Mouse (Mus musculus) stomach, postnatal 0 days (tissue): ENCODE data around the gene Stc2. TPM values are rescaled to one million over a fixed set of nuclear protein-coding genes. Genes with fewer than 3 reads are reported as not detected.

Experiments
- ATAC-seq: fragments of 200-750 bp; cut with Nextera tagmentation; 2 replicates; pipeline ENCODE4 v1.8.0; 2017; ENCODE audit not compliant: low FRiP score, low TSS enrichment
- DNase-seq: peaks from one replicate; pipeline ENCODE4 v3.0.0-alpha.2; 2016; ENCODE audit warnings: low spot score
- H3K27ac ChIP-seq: fragments of 300-500 bp; sonication (generic); replicated peaks from 2 replicates; pipeline ENCODE4 v1.5.1; 2014; ENCODE audit warnings: mild to moderate bottlenecking, control low read depth
- H3K27me3 ChIP-seq: fragments of 300-500 bp; sonication (generic); 2 replicates; pipeline ENCODE4 v1.6.1; 2014; ENCODE audit warnings: low read length; ENCODE audit not compliant: control insufficient read depth, insufficient read depth
- H3K36me3 ChIP-seq: fragments of 300-500 bp; sonication (generic); 2 replicates; pipeline ENCODE4 v1.6.1; 2014; ENCODE audit warnings: low read length, mixed read lengths; ENCODE audit not compliant: control insufficient read depth, insufficient read depth
- H3K4me1 ChIP-seq: fragments of 300-500 bp; sonication (generic); replicated peaks from 2 replicates; pipeline ENCODE4 v1.6.1; 2014; ENCODE audit warnings: antibody characterized with exemption; ENCODE audit not compliant: control insufficient read depth, insufficient read depth
- H3K4me2 ChIP-seq: fragments of 300-500 bp; sonication (generic); replicated peaks from 2 replicates; pipeline ENCODE4 v1.6.1; 2014; ENCODE audit warnings: low read depth, mild to moderate bottlenecking, control low read depth, moderate library complexity
- H3K4me3 ChIP-seq: fragments of 300-500 bp; sonication (generic); 2 replicates; pipeline ENCODE4 v1.5.1; 2014; ENCODE audit warnings: low read depth, low read length, control low read depth
- H3K9ac ChIP-seq: fragments of 300-500 bp; sonication (generic); 2 replicates; pipeline ENCODE4 v1.6.1; 2014; ENCODE audit warnings: mild to moderate bottlenecking, low read length, control low read depth, mixed read lengths
- H3K9me3 ChIP-seq: fragments of 300-500 bp; sonication (generic); 2 replicates; pipeline ENCODE4 v1.6.1; 2016; ENCODE audit warnings: low read length; ENCODE audit not compliant: control insufficient read depth
- CTCF ChIP-seq: IDR thresholded peaks from 2 replicates; pipeline ENCODE4 v1.5.1; 2016; ENCODE audit warnings: antibody characterized with exemption, low read depth, mild to moderate bottlenecking, moderate library complexity
- EP300 ChIP-seq: optimal IDR thresholded peaks from 2 replicates; pipeline ENCODE3; 2016; ENCODE audit warnings: antibody characterized with exemption
- WGBS: fragments of 180-500 bp; shearing (Covaris S2); extraction: QIAGEN DNeasy Blood & Tissue Kit; methylation state at CpG from one replicate; pipeline ENCODE4 v1.1.7; 2014; 5-methylcytosine and 5-hydroxymethylcytosine counted together
- polyA plus RNA-seq: library from polyadenylated mRNA; unstranded; fragments of >200 nt; fragmentation: Nextera tagmentation; extraction: Ambion mirVana; gene quantifications from 2 replicates; pipeline ENCODE4 v1.2.1, GENCODE M21; 2015

Stc2 gene
- polyA plus RNA-seq, 1 experiment from 2014 or later: 4.5 TPM

- H3K9ac ChIP-seq: no peak overlapping the region
- no peak overlapping the region for H3K4me3 ChIP-seq
- ATAC-seq (no peak), DNase-seq (no peak)
- no peak for TF ChIP-seq CTCF
- TF ChIP-seq EP300: no peak
- H3K9me3 ChIP-seq: no peaks in the 10 kb centered on the region
- H3K27me3 ChIP-seq: no peaks in the 10 kb centered on the region
- H3K4me1 ChIP-seq: no peaks in the 10 kb centered on the region
- 50% methylated on average over 6 of the region's 6 CpGs for WGBS
- no peak overlapping the region for H3K27ac ChIP-seq
- no peak overlapping the region for H3K4me2 ChIP-seq
- H3K36me3 ChIP-seq: no peaks in the 10 kb centered on the region
Measured at GRCm38 (mm10) chr11:31396638-31397417, 27.0 kb upstream of the Stc2 start.

GRCm38 (mm10) chr11:31394026-31394425 is 24.2 kb upstream of the Stc2 start:
- WGBS: 66% methylated on average over 6 of the region's 6 CpGs
- no peak for ATAC-seq
- no peak for DNase-seq

GRCm38 (mm10) chr11:31392340-31392739 is 22.5 kb upstream of the Stc2 start:
- H3K4me3 ChIP-seq: no peak overlapping the region
- WGBS: 57% methylated on average over 5 of the region's 5 CpGs
- no peaks in the 10 kb centered on the region for H3K36me3 ChIP-seq
- no peaks in the 10 kb centered on the region for H3K4me1 ChIP-seq
- no peak overlapping the region for H3K9ac ChIP-seq
- no peak overlapping the region for H3K27ac ChIP-seq
- DNase-seq: no peak
- TF ChIP-seq CTCF (no peak), EP300 (no peak)
- H3K9me3 ChIP-seq: no peaks in the 10 kb centered on the region
- ATAC-seq: no peak; the same call in 1 of the 2 replicates
- H3K4me2 ChIP-seq: no peak overlapping the region
- H3K27me3 ChIP-seq: no peaks in the 10 kb centered on the region

More at GRCm38 (mm10) chr11:31394026-31394425, 24.2 kb upstream of the Stc2 start:
- TF ChIP-seq CTCF (no peak), EP300 (no peak)
- Histone ChIP-seq H3K9me3 (no peaks in the 10 kb centered on the region), H3K36me3 (no peaks in the 10 kb centered on the region), H3K4me3 (no peak overlapping the region), H3K9ac (no peak overlapping the region), H3K27ac (no peak overlapping the region), H3K4me1 (no peaks in the 10 kb centered on the region), H3K27me3 (no peaks in the 10 kb centered on the region), H3K4me2 (no peak overlapping the region)

GRCm38 (mm10) chr11:31388890-31389289 is 19.0 kb upstream of the Stc2 start:
- Histone ChIP-seq H3K9ac (no peak overlapping the region), H3K27ac (no peak overlapping the region; the same call in 1 of the 2 replicates), H3K36me3 (no peaks in the 10 kb centered on the region), H3K4me3 (no peak overlapping the region), H3K27me3 (no peaks in the 10 kb centered on the region), H3K9me3 (no peaks in the 10 kb centered on the region), H3K4me1 (no peaks in the 10 kb centered on the region), H3K4me2 (no peak overlapping the region)
- 31% methylated on average over 4 of the region's 4 CpGs for WGBS
- DNase-seq: no peak
- TF ChIP-seq CTCF (no peak), EP300 (no peak)
- no peak for ATAC-seq

- no peak overlapping the region for H3K9ac ChIP-seq
- no peak overlapping the region for H3K4me3 ChIP-seq
- 76% methylated on average over 5 of the region's 5 CpGs for WGBS
- no peak overlapping the region for H3K4me2 ChIP-seq
- H3K27ac ChIP-seq: no peak overlapping the region
- TF ChIP-seq EP300 (no peak), CTCF (no peak)
- no peak for DNase-seq
- no peaks in the 10 kb centered on the region for H3K9me3 ChIP-seq
- no peaks in the 10 kb centered on the region for H3K36me3 ChIP-seq
- ATAC-seq: no peak
- no peaks in the 10 kb centered on the region for H3K4me1 ChIP-seq
- no peaks in the 10 kb centered on the region for H3K27me3 ChIP-seq
Measured at GRCm38 (mm10) chr11:31387526-31387925, 17.7 kb upstream of the Stc2 start.

GRCm38 (mm10) chr11:31386571-31386970 is 16.7 kb upstream of the Stc2 start:
- Histone ChIP-seq H3K27ac (no peak overlapping the region), H3K27me3 (no peaks in the 10 kb centered on the region)
- WGBS: 42% methylated on average over 3 of the region's 3 CpGs

More at GRCm38 (mm10) chr11:31386571-31386970, 16.7 kb upstream of the Stc2 start:
- no peaks in the 10 kb centered on the region for H3K9me3 ChIP-seq
- DNase-seq (no peak), ATAC-seq (no peak)
- H3K36me3 ChIP-seq: no peaks in the 10 kb centered on the region
- TF ChIP-seq CTCF: no peak
- no peak for TF ChIP-seq EP300
- H3K4me2 ChIP-seq: no peak overlapping the region
- H3K9ac ChIP-seq: no peak overlapping the region
- no peaks in the 10 kb centered on the region for H3K4me1 ChIP-seq
- no peak overlapping the region for H3K4me3 ChIP-seq
